Mouse (Mus musculus) liver, postnatal 0 days (tissue): ENCODE data around the gene Mark1.

Experiments used
- CTCF ChIP-seq: sonication (generic); IDR thresholded peaks from 2 replicates; pipeline ENCODE4 v1.5.1; 2016; ENCODE audit warnings: antibody characterized with exemption, low read depth
- EP300 ChIP-seq: IDR thresholded peaks from 2 replicates; pipeline ENCODE4 v1.6.1; 2016; ENCODE audit warnings: antibody characterized with exemption, low read depth, mild to moderate bottlenecking

DNA sequence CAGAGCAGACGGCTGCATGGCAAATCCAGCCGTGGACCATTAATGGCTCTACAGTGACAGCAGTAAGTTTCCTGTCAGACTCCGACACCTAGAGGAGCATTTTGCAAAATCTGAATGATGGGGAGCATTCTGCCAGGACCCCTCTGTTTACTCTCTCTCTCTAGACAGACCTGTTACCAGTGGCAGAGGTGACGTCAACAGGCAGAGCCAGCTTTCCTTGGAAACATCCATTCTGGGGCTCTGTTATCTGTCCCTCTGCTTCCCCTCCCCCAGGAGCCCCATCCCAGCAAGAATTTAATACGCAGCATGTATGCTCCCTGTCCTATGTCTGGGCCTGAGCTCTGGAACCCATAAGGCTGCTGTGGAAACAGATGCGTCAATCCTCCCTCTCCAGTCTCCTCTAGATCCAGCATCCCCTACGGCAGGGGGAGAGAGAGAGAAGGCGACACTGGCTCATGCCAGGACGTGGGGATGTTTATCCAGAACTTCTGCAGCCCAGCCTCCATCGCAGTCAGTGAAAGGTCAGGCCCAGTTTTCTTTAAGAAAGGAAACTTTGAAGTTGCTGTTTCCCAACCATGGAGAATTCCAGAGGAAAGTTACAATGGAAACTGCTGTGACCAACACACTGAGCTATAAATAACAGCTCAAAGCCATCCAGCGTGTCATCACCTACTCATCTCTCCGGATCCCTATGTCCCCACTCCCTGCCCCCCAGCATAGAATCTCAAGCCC is 48.3 kb upstream of the Mark1 start:
- no peak for TF ChIP-seq CTCF
- TF ChIP-seq EP300, result no peak
